Mouse (Mus musculus) thymus, postnatal 14 days (tissue): ENCODE results near the gene Il4ra.

Experiments
- DNase-seq: peaks from one replicate; pipeline ENCODE4 v3.0.0; 2021

Il4ra gene

DNA sequence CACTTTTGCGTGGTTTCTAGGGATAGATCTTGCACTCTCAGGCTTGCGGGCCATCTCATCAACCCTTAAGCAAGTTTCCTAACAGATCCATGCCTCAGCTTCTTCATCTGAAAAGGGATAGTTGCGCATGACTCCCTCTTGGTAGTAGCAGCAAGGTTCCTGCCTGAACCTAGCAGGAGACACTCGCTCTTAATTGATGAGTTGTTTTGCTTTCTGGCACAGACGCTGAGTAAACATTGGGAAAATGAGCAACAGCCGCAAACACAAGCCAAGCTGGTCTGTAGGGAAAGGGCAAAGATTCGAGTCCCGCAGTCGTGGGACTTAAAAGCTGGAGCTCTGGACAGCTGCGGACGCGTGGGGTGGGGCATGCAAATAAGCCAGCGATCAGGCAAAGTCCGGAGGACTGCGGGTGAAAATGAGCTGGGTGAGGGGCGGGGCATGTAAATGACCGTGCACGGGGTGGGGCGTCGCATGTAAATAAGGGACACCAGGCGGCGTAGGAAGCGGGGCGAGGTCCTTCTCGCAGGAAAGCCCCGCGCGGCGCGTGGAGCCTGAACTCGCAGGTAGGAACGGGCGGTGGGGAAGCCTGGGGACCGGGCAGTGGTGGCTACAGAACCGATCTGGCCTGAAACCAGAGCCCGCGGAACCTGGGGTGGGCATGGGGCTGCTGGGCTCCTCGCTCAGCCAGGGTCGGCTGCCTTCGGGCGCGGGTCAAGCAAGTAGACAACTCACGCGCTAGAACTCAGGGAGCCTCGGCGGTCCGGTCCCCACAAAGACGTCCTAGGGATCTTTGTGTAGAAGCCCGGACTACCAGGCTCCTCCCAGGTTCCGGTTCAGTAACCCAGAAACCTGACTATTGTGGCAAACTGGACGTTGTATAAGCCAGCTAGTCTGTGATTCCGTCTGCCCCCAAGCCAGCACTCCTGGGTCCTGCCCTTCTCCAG lies at the start of gene Il4ra:
TSS of gene Il4ra (plus strand) at position 355 of the 944 bp plus-strand sequence.
- peak; percentile 96 for DNase-seq

DNA sequence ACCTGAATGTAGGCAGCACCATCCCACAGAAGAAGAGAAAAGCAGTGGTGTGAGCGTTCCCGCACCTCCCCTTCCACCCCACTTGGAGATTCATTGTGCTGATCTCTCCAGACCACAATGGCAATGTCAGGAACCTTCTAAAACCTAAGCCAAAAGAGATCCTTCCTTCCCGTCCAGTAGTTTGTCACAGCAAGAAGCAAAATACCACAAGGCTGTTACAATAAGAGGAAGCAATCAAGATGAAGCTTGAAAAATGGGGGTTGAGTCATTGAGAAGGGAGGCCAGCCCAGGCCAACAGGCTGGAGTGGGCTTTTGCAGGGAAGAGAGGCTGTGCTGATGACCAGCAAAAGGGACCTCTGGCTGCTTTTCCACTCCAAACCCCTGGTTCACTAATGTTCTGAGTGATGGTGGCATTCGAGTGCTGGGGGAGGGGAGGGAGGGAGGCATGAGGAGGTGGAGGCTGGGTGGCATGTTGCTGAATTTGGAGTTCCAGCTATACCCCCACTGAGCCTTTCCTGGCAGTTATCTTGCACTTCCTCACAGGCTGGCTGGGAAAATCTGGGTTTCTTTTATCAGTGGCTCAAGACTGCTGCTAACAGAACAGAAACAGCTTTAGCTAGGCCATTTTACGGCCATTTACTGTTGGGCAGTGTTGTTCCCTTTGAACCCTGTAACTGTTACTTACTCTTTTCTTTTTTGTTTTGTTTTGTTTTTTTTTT lies 48.4 kb upstream of the Il4ra start:
- DNase-seq: no peak

DNA sequence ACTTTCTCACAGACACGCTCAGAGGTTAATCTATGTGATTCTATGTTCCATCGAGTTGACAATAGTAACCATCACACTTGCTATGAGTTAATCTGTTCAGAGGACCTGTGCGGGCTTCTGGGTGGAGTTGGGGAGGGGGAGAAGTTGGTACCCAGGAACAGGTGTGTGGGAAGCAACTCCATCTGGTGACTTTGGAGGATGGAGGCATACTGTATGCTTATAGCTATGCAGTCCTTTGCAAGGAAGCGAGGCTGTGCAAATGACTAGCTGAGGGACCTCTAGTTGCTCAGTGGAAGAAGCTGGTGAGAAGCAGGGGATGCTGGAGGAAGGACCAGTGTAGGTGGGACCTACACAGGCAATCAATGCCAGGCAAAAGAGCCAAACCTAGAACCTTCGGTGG lies 47.3 kb upstream of the Il4ra start:
- DNase-seq: no peak

DNA sequence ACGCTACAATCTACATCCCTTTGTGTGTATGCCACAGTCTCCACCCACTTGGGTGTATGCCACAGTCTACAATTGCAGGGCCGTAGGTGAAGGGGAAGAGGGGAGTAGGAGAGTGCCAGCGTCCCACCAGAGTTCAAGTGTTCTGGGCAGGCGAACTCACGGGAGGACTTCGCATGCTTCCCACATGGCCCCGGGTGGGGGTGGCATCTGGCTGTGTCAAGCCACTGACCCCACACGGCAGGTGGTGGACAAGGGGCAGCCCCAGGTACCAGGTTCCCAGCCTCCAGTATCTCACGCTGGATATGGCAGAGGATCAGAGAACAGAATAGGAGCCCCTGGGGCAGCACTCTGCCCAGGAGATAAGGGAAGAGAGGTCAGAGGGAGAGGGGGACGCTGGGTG lies 46.4 kb upstream of the Il4ra start:
- no peak for DNase-seq

DNA sequence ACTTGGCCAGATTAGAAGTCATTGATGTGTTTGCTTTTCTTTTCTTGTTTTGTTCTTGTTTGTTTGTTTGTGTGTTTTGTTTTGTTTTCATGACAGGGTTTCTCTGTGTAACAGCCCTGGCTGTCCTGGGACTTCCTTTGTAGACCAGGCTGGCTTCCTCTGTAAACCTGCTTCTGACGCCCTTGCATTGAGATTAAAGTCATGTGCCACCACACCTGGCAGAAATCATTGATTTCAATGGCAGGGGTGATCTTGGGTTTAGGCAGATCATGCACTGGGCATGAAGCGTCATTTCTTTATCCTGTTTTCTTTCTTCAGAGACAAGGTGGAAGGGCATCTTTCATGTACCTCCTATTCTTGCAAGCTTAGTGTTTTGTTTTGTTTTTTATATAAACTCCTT lies 44.6 kb upstream of the Il4ra start:
- peak; percentile 22 for DNase-seq

DNA sequence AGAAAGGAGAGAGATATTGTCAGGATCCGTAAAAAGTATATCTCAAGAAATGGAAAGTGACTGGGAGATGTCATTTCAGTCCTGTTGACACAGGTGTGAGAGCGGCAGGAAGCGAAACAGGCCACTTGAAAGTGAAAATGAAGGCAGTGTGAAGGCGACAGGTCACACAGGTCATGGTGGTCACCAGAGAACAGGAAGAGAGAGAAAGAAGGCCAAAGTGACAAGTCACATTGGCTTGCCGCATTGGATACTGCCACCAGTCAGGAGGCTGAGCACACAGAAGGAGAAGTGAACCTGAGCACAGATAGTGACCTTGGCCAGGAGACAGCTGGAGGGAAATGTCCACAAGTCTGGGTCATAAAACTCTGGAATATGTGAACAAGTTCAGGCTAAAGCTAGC lies 40.5 kb upstream of the Il4ra start:
- DNase-seq: no peak

DNA sequence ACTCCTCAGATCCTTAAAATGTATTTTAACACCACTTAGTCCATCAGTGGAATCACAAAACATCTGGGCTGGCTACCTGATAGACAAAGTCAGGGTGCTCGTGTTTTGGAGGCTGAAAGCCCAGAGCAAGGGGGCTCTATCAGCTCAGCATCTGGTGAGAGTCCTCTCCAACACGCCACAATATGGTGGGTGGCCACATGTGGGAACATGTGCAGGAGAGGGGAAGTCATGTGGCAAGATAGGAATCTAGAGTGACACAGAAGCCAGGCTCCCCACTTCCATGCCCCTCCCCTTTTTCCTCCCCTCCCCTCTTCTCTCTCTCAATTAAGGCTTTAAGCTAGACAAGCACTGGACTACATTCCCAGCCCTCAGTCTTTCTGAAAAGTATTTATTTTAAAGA lies 40.1 kb upstream of the Il4ra start:
- peak; percentile 32 for DNase-seq

DNA sequence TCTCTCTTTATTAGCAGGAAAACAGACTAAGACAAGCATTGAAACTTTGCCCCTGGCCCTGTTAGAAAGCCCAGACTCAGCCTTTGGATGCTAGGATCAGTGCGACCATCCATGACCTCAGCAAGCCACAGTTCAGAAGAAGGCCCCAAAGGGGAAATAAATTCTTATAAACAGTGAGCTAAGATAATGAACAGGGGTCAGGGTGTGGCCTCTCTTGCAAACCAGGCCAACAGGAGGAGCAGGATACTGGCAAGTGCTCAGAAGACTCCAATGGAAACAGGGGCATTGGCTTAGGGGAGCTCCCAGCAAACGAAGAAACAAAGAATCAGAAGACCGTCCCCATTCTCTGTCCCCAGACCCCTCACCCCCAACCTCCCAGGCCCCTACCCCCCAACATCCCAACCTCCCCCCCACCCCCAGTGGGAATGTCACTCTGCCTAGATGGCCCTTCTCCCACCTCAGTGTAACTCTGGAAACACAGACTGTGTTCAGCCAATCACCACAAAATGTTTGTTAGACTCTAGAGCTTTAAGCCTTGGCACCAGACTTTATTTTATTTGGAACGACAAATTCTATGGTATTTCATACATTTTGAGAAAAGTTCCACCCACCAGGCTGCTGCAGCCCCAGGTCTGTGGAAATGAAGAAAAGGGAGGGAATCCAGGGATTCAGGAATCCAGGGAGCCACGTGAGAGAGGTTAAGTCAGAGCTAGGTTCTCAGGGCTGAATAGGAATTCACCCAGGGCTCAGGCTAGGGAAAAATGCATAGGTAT lies 36.7 kb upstream of the Il4ra start:
- DNase-seq: no peak

DNA sequence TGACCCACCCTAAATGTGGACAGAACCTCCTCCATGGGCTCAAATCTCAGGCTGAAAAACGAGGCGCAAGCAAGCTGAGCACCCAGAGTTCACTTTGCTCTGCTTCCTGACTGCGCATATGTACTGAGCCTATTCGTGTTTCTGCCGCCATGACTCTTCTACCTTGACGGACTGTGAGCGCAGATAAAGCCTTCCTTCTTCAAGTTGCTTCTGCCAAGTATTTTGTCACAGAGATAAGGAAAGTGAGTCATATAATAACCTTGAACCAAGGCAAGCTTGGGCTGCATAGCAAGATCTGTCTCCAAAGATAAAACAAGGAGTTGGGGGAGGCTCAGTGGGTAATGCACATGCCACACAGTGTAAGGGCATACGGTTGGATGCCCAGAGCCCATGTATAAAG lies 35.2 kb upstream of the Il4ra start:
- no peak for DNase-seq

DNA sequence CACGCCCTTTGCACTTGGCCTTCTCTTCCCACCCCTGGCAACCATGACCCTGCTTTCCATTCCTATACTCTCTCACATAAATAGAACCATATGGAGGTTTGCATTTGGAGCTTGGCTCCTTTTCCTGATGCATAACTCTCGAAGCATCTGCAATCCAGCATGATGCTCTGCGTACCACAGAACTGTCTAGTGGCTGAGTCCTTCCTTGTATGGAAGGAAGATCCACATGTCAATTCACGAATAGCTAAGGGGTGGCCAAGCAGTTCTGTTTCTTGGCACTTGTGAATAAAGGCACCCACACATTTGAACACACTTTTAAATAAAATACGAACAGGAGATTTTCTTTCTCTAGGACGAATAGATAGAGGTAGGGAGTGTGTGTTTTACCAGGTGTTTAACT lies 34.5 kb upstream of the Il4ra start:
- DNase-seq: no peak

DNA sequence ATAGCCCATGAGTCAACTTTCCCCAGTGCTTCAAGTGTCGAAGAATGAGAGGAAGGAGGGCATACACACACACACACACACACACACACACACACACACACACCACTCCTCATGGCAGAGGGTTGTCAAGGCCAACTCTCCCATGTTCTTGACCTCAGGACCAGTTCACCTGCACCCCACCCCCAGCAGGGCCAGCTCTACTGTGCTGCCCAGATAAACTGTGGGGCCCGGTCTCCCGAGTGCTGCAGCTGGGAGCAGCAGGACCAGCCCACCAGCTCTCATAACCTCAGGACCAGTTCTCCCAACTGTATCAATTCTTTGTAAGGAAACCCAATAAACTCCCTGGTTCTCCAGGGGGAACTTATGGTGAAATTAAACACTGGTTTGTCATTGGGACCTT lies 32.2 kb upstream of the Il4ra start:
- DNase-seq: no peak

DNA sequence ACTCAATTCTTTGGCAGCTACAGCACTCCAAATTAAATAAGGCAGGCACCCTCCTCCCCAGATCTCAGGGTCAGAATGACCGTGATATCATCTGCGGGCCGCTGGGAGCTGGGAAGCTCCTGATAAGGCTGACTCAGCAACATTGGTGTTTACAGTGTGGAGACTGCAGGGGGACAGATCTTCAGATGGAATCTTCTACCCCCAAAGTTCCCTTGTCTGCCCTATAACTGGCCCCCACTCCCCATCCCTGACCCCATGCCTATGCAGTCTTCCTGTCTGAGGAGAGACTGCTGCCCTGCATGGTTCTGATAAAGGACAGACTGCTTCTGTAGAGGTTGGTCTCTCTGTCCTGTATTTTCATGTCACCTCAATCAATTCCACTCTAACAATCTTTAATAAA lies 28.9 kb upstream of the Il4ra start:
- DNase-seq: no peak

DNA sequence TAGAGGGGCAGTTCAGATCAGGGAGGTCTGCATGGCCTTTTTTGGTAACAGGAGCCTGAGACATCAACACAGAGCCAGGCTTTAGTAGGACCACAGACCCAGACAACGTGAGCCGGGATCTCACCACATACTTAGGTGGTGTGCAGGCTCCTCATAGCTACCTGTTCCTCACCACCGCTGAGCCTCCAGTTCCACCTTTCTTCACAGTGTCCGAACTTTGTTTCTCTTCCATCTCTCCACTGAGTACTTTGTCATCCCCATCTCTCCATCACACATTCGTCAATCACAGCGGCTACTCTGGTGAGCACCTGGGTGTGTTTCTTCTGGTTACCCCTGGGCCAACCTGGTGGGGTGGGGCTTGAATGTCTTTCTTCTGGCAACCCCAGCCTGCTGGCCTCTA lies 24.7 kb upstream of the Il4ra start:
- no peak for DNase-seq

DNA sequence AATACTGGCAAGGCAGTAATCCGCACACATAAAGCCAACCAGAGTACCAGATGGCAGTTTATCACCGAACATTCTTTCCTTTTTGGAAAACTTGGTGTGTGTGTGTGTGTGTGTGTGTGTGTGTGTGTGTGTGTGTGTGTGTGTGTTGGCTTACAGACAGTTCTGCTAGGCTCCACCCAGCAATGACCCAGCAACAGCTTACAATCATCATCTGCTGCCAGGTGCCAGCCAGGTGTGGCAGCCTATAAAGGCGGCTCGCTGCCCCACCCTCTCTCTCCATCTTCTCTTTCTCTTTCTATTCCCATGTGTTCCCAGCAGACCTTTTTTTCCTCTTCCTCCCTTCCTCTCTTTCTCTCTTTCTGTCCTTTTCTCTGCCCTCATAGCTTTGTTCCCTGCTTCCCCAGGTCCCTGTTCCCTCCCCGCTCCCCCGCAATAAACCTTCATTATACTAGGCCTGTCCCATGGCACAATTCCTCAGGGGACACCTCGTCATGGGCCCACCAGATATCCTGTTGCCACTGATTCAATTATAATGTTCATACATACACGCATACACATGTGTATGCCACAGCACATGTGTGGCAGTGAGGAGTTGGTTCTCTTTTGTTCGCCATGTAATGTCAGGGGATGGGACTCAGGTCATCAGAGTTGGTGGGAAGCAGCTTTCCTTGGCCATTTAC lies 23.9 kb upstream of the Il4ra start:
- no peak for DNase-seq

DNA sequence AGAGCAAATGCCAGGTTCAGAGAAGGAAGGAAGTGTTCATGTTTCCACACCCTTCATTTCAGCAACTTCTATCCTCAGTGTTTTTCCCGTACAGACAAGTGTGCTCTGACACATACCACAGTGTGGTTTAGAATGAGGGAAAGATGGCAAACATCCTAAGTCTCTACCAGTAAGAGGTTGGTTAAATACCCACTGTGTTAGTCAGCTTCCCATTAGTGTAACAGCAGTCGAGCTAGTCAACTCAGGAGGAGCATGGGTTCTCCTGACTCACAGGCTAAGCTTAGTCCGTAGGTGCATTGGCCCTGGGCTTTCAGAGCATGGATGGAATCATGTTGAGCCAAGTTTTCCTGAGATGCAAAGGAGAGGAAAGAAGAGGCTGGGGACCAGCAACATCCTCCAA lies 12.6 kb upstream of the Il4ra start:
- no peak for DNase-seq

DNA sequence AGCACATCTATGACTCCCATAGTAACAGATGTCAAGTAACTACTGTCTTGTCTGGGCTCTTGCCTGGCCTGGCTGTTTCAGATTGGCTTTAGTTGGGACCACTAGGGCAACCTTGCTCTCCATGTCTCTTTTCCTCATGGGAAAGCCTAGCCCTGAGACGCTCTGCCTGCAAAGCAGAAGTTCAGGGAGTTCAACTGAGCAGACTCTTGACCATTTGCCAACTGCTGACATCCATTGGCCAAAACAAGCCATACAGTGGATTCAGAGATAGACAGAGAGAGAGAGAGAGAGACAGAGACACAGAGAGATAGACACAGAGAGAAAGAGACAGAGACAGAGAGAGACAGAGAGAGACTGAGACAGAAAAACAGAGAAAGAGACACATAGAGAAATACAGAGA lies 10.9 kb upstream of the Il4ra start:
- no peak for DNase-seq

DNA sequence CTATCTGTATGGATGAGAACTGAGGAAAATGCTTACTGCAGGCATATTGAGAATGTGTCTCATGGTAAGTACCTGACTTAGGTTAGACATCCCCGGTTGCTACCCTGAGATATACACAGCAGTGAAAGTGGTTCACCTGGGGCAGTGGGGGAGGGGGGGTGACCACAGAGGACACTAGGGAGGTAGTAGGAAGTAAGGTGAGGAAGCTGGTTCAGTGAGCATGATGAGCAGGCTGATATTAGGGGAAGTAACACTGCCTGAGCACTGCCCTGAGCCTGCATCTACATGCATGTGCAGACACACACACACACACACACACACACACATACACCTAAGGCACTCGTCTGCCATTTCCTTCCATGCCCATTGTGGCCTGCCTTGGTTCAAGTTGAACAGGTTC lies 10.1 kb upstream of the Il4ra start:
- no peak for DNase-seq

DNA sequence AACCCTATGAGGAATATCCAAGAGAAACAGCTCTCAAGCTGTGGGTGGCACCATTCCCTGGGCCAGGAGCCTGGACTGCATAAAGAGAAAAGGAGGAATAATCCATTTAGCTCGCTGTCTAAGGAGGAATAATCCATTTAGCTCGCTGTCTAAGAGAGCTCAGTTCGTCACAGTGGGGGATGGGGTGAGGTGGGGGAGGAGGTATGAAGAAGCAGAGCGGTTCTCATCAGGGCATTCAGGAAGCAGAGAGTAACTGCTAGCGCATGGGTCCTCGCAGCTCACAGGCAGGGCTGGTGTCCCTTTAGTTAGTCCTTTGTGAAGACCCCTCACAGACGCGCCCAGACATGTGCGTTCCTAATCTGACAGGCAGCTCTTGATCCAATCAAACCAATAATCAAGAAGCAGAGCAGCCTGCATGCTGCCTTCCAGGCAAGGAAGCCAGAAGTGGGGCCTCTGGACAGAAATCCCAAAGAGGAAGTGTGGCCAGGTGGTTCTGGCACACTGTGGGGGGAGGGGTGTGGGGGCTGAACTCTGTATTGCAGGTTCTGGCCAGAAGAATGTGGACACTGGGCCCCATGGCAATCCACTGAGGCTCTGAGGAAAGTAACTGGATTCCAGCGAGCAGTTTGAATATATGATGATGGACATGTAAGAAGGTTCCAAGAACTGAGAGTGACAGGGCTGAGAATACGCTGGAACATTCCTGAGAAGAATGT lies 9.4 kb upstream of the Il4ra start:
- DNase-seq: no peak

DNA sequence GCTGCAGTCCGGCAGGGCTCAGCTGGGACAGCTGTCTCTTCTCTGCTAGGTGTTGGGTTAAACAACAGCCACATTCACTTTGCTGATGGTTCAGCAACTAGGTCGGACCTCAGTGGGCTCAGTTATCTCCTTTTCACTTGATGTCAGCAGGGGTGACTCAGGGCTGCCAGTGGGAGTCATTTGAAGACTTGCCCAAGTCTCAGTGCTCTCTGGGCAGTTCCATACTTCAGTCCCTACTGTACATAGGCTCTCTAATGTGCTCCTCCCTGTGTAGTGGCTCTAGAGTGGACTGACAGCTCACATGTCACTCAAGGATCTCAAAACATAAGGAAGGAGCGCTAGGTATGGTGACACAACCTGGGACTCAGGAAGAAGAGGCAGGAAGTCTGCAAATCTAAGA lies 8.4 kb upstream of the Il4ra start:
- DNase-seq: no peak

DNA sequence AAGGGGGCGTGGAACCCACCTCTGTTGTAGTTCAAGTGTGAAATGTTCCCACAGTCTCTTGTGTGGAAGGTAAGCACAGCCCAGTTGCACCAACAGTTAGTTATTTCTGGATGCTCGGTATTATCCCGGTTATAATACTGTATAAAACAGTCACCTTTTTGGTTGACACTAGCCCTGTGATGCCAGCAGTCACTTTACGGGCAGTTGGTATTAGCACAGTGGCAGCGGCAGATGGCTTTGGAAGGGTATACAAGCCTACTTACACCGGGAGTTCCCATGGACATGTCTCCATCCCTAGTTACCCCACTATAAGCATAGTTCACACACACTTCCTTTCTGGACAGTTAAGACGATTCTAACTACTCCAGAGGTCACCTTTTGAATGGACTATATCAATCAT lies 6.6 kb upstream of the Il4ra start:
- DNase-seq: no peak

DNA sequence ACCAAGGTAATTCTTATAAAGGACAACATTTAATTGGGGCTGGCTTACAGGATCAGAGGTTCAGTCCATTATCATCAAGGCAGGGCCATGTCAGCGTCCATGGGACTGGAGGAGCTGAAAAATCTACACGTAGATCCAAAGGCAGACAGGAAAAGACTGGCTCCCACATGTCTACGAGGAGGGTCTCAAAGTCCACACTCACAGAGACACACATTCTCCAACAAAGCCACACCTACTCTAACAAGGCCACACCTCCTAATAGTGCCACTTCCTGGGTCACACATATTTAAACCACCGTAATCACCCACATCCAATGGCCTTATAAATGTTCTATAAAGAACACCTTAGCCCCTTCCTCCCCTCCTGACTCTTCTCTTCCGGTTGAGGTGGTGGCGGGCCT lies 5.2 kb upstream of the Il4ra start:
- no peak for DNase-seq

DNA sequence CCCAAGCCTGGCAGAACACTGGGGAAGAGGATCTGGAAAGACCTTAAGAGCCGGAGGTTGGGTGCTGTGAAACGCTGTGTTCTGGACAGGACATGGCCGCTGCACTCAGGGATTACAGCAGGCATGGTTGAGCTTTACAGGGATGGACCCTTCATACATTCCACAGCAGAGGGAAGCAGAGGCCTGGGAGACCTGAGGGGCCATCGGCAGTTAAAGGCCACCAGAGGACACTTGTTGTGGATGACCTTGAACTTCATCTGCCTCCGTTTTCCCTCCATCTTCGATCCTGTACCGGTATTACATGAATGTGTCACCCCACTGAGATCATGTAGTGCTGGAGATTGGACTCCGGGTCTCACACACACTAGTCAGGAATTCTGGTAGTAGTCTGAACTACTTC lies 2.0 kb upstream of the Il4ra start:
- no peak for DNase-seq
